Mouse (Mus musculus) embryonic facial prominence, embryonic 11.5 days (tissue): ENCODE results near the gene Baiap2l1. TPM values are rescaled to one million over a fixed set of nuclear protein-coding genes. Genes with fewer than 3 reads are reported as not detected.

Source experiments
- ATAC-seq: fragments of 200-750 bp; cut with Nextera tagmentation; replicated peaks from 2 replicates; pipeline ENCODE4 v1.8.0; 2017; ENCODE audit warnings: low read depth; ENCODE audit not compliant: insufficient number of reproducible peaks, low FRiP score, low TSS enrichment
- DNase-seq: peaks from one replicate; pipeline ENCODE4 v3.0.0-alpha.2; 2015; ENCODE audit warnings: low spot score
- H3K27ac ChIP-seq: fragments of 300-500 bp; sonication (generic); replicated peaks from 2 replicates; pipeline ENCODE4 v1.5.1; 2014; ENCODE audit warnings: mild to moderate bottlenecking, low read depth, low read length, control low read depth
- H3K27me3 ChIP-seq: fragments of 300-500 bp; sonication (generic); 2 replicates; pipeline ENCODE4 v1.6.1; 2014; ENCODE audit warnings: mild to moderate bottlenecking, low read length, moderate library complexity, mixed read lengths; ENCODE audit not compliant: control insufficient read depth, insufficient read depth
- H3K36me3 ChIP-seq: fragments of 300-500 bp; sonication (generic); replicated peaks from 2 replicates; pipeline ENCODE4 v1.6.1; 2014; ENCODE audit warnings: low read depth, mild to moderate bottlenecking, low read length, moderate library complexity, mixed read lengths; ENCODE audit not compliant: control insufficient read depth, insufficient read depth
- H3K4me1 ChIP-seq: fragments of 300-500 bp; sonication (generic); 2 replicates; pipeline ENCODE4 v1.6.1; 2014; ENCODE audit warnings: low read length, mixed read lengths; ENCODE audit not compliant: control insufficient read depth, insufficient read depth
- H3K4me2 ChIP-seq: fragments of 300-500 bp; sonication (generic); 2 replicates; pipeline ENCODE4 v1.6.1; 2014; ENCODE audit warnings: low read depth, mild to moderate bottlenecking, control low read depth, low read length, moderate library complexity
- H3K4me3 ChIP-seq: fragments of 300-500 bp; sonication (generic); 2 replicates; pipeline ENCODE4 v1.5.1; 2014; ENCODE audit warnings: low read depth, low read length, control low read depth
- H3K9ac ChIP-seq: fragments of 300-500 bp; sonication (generic); replicated peaks from 2 replicates; pipeline ENCODE4 v1.6.1; 2014; ENCODE audit warnings: mild to moderate bottlenecking, control low read depth, low read length
- H3K9me3 ChIP-seq: fragments of 300-500 bp; sonication (generic); replicated peaks from 2 replicates; pipeline ENCODE4 v1.6.1; 2016; ENCODE audit warnings: mild to moderate bottlenecking, low read length, inconsistent platforms, mixed read lengths; ENCODE audit not compliant: control insufficient read depth
- WGBS: fragments of 180-500 bp; shearing (Covaris S2); extraction: QIAGEN DNeasy Blood & Tissue Kit; methylation state at CpG from one replicate; pipeline ENCODE4 v1.1.7; 2014; 5-methylcytosine and 5-hydroxymethylcytosine counted together
- polyA plus RNA-seq: library from polyadenylated mRNA; unstranded; fragments of >200 nt; fragmentation: Nextera tagmentation; extraction: Ambion mirVana; gene quantifications from 2 replicates; pipeline ENCODE4 v1.2.1, GENCODE M21; 2014

Gene Baiap2l1
- polyA plus RNA-seq, 1 experiment from 2014 or later: 3.8 TPM

- H3K4me2 ChIP-seq: no peak overlapping the region
- no peak overlapping the region for H3K9ac ChIP-seq
- WGBS: 73% methylated on average over 1 of the region's 1 CpGs
- ATAC-seq (no peak), DNase-seq (no peak)
- H3K27me3 ChIP-seq: no peaks in the 10 kb centered on the region
- no peak overlapping the region for H3K27ac ChIP-seq
- H3K4me3 ChIP-seq: no peak overlapping the region
- no peaks in the 10 kb centered on the region; the same call in 1 of the 2 replicates for H3K4me1 ChIP-seq
- H3K9me3 ChIP-seq: no peaks in the 10 kb centered on the region
- no peaks in the 10 kb centered on the region for H3K36me3 ChIP-seq
These were observed 126.5 kb downstream of the Baiap2l1 start for GRCm38 (mm10) chr5:144231410-144231809.

GRCm38 (mm10) chr5:144230216-144230615, 127.7 kb downstream of the Baiap2l1 start:
- H3K4me1 ChIP-seq: no peaks in the 10 kb centered on the region; the same call in 1 of the 2 replicates
- 88% methylated on average over 7 of the region's 7 CpGs for WGBS
- no peak overlapping the region for H3K27ac ChIP-seq
- H3K9ac ChIP-seq: no peak overlapping the region
- no peak overlapping the region for H3K4me2 ChIP-seq
- H3K36me3 ChIP-seq: no peaks in the 10 kb centered on the region
- H3K4me3 ChIP-seq: no peak overlapping the region
- H3K9me3 ChIP-seq: no peaks in the 10 kb centered on the region
- H3K27me3 ChIP-seq: no peaks in the 10 kb centered on the region
- DNase-seq (no peak), ATAC-seq (no peak)

- Histone ChIP-seq H3K4me1 (no peaks in the 10 kb centered on the region; the same call in 1 of the 2 replicates), H3K4me3 (no peak overlapping the region), H3K9me3 (no peaks in the 10 kb centered on the region), H3K4me2 (no peak overlapping the region), H3K9ac (no peak overlapping the region), H3K27ac (no peak overlapping the region), H3K36me3 (no peaks in the 10 kb centered on the region), H3K27me3 (no peaks in the 10 kb centered on the region)
- DNase-seq (no peak), ATAC-seq (no peak)
- 32% methylated on average over 11 of the region's 11 CpGs for WGBS
These were observed 131.7 kb downstream of the Baiap2l1 start for GRCm38 (mm10) chr5:144226220-144226619.

- Histone ChIP-seq H3K9me3 (no peaks in the 10 kb centered on the region), H3K9ac (peak overlapping the region; percentile 62), H3K27ac (no peak overlapping the region), H3K36me3 (no peaks in the 10 kb centered on the region), H3K4me2 (peak overlapping the region; percentile 51), H3K27me3 (no peaks in the 10 kb centered on the region), H3K4me1 (no peaks in the 10 kb centered on the region; the same call in 1 of the 2 replicates), H3K4me3 (peak overlapping the region; percentile 68)
- DNase-seq: peak; percentile 6
- ATAC-seq: no peak
- 25% methylated on average over 18 of the region's 18 CpGs for WGBS
These were observed 133.8 kb downstream of the Baiap2l1 start for GRCm38 (mm10) chr5:144223899-144224816.

- H3K4me2 ChIP-seq: peak within 1 kb of the TSS; percentile 84
- WGBS: under 1% methylated on average over 37 of the region's 37 CpGs
- no peaks in the 10 kb centered on the region for H3K9me3 ChIP-seq
- DNase-seq: peak; percentile 97
- peak; percentile 95 for ATAC-seq
- no peaks in the 10 kb centered on the region for H3K36me3 ChIP-seq
- no peak within 1 kb of the TSS for H3K27ac ChIP-seq
- no peaks in the 10 kb centered on the region; the same call in 1 of the 2 replicates for H3K4me1 ChIP-seq
- peak within 1 kb of the TSS; percentile 68 for H3K4me3 ChIP-seq
- H3K27me3 ChIP-seq: no peaks in the 10 kb centered on the region
- H3K9ac ChIP-seq: peak within 1 kb of the TSS; percentile 70
These were observed 134.4 kb downstream of the Baiap2l1 start, which contains the start of gene Tecpr1 for GRCm38 (mm10) chr5:144223503-144223862. Gene Tecpr1, minus strand, starts transcription at chr5:144223615.

GRCm38 (mm10) chr5:144222811-144223502, 135.0 kb downstream of the Baiap2l1 start:
- Histone ChIP-seq H3K27me3 (no peaks in the 10 kb centered on the region), H3K4me3 (peak overlapping the region; percentile 68), H3K36me3 (no peaks in the 10 kb centered on the region), H3K27ac (no peak overlapping the region), H3K4me1 (no peaks in the 10 kb centered on the region; the same call in 1 of the 2 replicates), H3K9me3 (no peaks in the 10 kb centered on the region), H3K9ac (peak overlapping the region; percentile 70), H3K4me2 (peak overlapping the region; percentile 84)
- DNase-seq (no peak), ATAC-seq (no peak; the same call in 1 of the 2 replicates)
- WGBS: 4% methylated on average over 25 of the region's 25 CpGs

- H3K27ac ChIP-seq: no peak overlapping the region
- H3K4me2 ChIP-seq: no peak overlapping the region
- H3K4me1 ChIP-seq: no peaks in the 10 kb centered on the region; the same call in 1 of the 2 replicates
- no peak overlapping the region for H3K4me3 ChIP-seq
- H3K36me3 ChIP-seq: no peaks in the 10 kb centered on the region
- H3K27me3 ChIP-seq: no peaks in the 10 kb centered on the region
- no peak for DNase-seq
- no peaks in the 10 kb centered on the region for H3K9me3 ChIP-seq
- ATAC-seq: no peak
- no peak overlapping the region for H3K9ac ChIP-seq
- WGBS: 58% methylated on average over 4 of the region's 4 CpGs
These were observed 136.6 kb downstream of the Baiap2l1 start for GRCm38 (mm10) chr5:144221305-144221704.
